Comparison of ENCODE assay signal across 26 mouse cellular contexts in genomic region chr14:118874786-118875415, GRCm38 (mm10). TPM values are rescaled to one million over a fixed set of nuclear protein-coding genes. Genes with fewer than 3 reads are reported as not detected.
DNase-seq lines count a peak whose midpoint lies in the region; ATAC-seq and TF ChIP-seq lines count a peak whose summit lies in the region.
"Had no signal": no experiment of that assay in that cellular context is flagged by ENCODE, and none has a peak within 500 bp of the region (broad histone marks: within the 10 kb centered on the region; RNA-seq: fewer than 3 reads in every experiment).

No protein-coding gene starts in this region.

- no peak overlapping the region for H3K9ac ChIP-seq in intestine, embryonic 15.5 days
- no peak overlapping the region for H3K9ac ChIP-seq in intestine, embryonic 16.5 days (ENCODE audit: low read depth, low read length)
- no peak overlapping the region for H3K9ac ChIP-seq in stomach, embryonic 15.5 days
- H3K9ac ChIP-seq in stomach, postnatal 0 days (ENCODE audit: low read length), result no peak overlapping the region
- H3K9ac ChIP-seq in kidney, postnatal 0 days (ENCODE audit: low read depth, low read length), result no peak overlapping the region
- no peak overlapping the region for H3K9ac ChIP-seq in forebrain, embryonic 16.5 days (replicated peaks; ENCODE audit: low read depth, low read length)
- H3K9ac ChIP-seq: embryonic facial prominence, embryonic 13.5 days; forebrain, embryonic 13.5 days; heart, embryonic 12.5 days; hindbrain, embryonic 12.5 days had no signal

- DNase-seq in stomach, postnatal 0 days (ENCODE audit: low spot score), result no peak
- no peak for DNase-seq in kidney, postnatal 0 days (ENCODE audit: low spot score)
- no peak for DNase-seq in urinary bladder, postnatal 36 days (ENCODE audit: low spot score in 2 of 2)
- DNase-seq: B cell, adult 2 months; cerebellum, adult 18-20 months; cerebellum, postnatal 14 days; gastrocnemius, postnatal 10 days; heart, postnatal 10 days; layer of hippocampus, adult 9-11 months; left cerebral cortex, postnatal 4 days; lung, postnatal 4 days; midbrain, embryonic 14.5 days; right cerebral cortex, postnatal 25 days; spleen, adult 18-20 months; thymus, postnatal 25 days had no signal

- no peak for TF ChIP-seq EP300 in stomach, postnatal 0 days (optimal IDR thresholded peaks at IDR 0.05)

- ATAC-seq in intestine, embryonic 15.5 days, result peak; percentile 36; the same call in 1 of the 2 replicates
- ATAC-seq in intestine, embryonic 16.5 days, result no peak
- ATAC-seq in stomach, embryonic 15.5 days (ENCODE audit: insufficient read depth, low FRiP score, low read depth), result 0 out of 2 replicates have a peak, but pooled peaks have one; percentile 43
- ATAC-seq in stomach, postnatal 0 days (ENCODE audit: low FRiP score, low TSS enrichment), result no peak
- ATAC-seq in kidney, postnatal 0 days (replicated peaks; ENCODE audit: low FRiP score, low read depth), result peak; percentile 63
- no peak for ATAC-seq in forebrain, embryonic 16.5 days
- ATAC-seq: forebrain, embryonic 13.5 days; Patski had no signal

- H3K4me3 ChIP-seq in intestine, embryonic 15.5 days (replicated peaks), result no peak overlapping the region
- no peak overlapping the region for H3K4me3 ChIP-seq in intestine, embryonic 16.5 days (ENCODE audit: low read length)
- no peak overlapping the region for H3K4me3 ChIP-seq in stomach, embryonic 15.5 days (replicated peaks)
- H3K4me3 ChIP-seq in stomach, postnatal 0 days (ENCODE audit: low read depth, low read length), result no peak overlapping the region
- no peak overlapping the region for H3K4me3 ChIP-seq in kidney, postnatal 0 days (replicated peaks; ENCODE audit: low read depth, low read length)
- no peak overlapping the region for H3K4me3 ChIP-seq in forebrain, embryonic 16.5 days (replicated peaks; ENCODE audit: low read length)
- H3K4me3 ChIP-seq: embryonic facial prominence, embryonic 13.5 days; forebrain, embryonic 13.5 days; heart, embryonic 12.5 days; hindbrain, embryonic 12.5 days; left cerebral cortex, adult 2 months had no signal

- no peaks in the 10 kb centered on the region for H3K9me3 ChIP-seq in intestine, embryonic 15.5 days
- no peaks in the 10 kb centered on the region for H3K9me3 ChIP-seq in intestine, embryonic 16.5 days (ENCODE audit: control insufficient read depth, low read length)
- H3K9me3 ChIP-seq in stomach, embryonic 15.5 days, result no peaks in the 10 kb centered on the region
- H3K9me3 ChIP-seq in stomach, postnatal 0 days (ENCODE audit: control insufficient read depth, low read length), result no peaks in the 10 kb centered on the region
- no peaks in the 10 kb centered on the region for H3K9me3 ChIP-seq in kidney, postnatal 0 days (replicated peaks; ENCODE audit: low read length)
- H3K9me3 ChIP-seq in forebrain, embryonic 16.5 days (ENCODE audit: control insufficient read depth, low read length), result no peaks in the 10 kb centered on the region
- H3K9me3 ChIP-seq: embryonic facial prominence, embryonic 13.5 days; forebrain, embryonic 13.5 days; heart, embryonic 12.5 days; hindbrain, embryonic 12.5 days had no signal

- H3K27me3 ChIP-seq in intestine, embryonic 15.5 days (replicated peaks), result no peaks in the 10 kb centered on the region
- no peaks in the 10 kb centered on the region for H3K27me3 ChIP-seq in intestine, embryonic 16.5 days (replicated peaks; ENCODE audit: control insufficient read depth, insufficient read depth, low read length)
- no peaks in the 10 kb centered on the region for H3K27me3 ChIP-seq in stomach, embryonic 15.5 days (replicated peaks)
- no peaks in the 10 kb centered on the region for H3K27me3 ChIP-seq in stomach, postnatal 0 days (ENCODE audit: control insufficient read depth, insufficient read depth, low read length)
- H3K27me3 ChIP-seq in kidney, postnatal 0 days (ENCODE audit: insufficient read depth, low read length), result no peaks in the 10 kb centered on the region
- H3K27me3 ChIP-seq in forebrain, embryonic 16.5 days (replicated peaks; ENCODE audit: control insufficient read depth, insufficient read depth, low read length), result no peaks in the 10 kb centered on the region
- H3K27me3 ChIP-seq: CH12.LX; embryonic facial prominence, embryonic 13.5 days; forebrain, embryonic 13.5 days; heart, embryonic 12.5 days; hindbrain, embryonic 12.5 days; Patski had no signal

- no peak overlapping the region for H3K27ac ChIP-seq in intestine, embryonic 15.5 days
- H3K27ac ChIP-seq in intestine, embryonic 16.5 days (ENCODE audit: low read length), result no peak overlapping the region
- no peak overlapping the region for H3K27ac ChIP-seq in stomach, embryonic 15.5 days
- no peak overlapping the region for H3K27ac ChIP-seq in stomach, postnatal 0 days (replicated peaks)
- 0 out of 2 replicates have a peak overlapping the region, but pooled peaks have one; percentile 25 for H3K27ac ChIP-seq in kidney, postnatal 0 days
- no peak overlapping the region for H3K27ac ChIP-seq in forebrain, embryonic 16.5 days (ENCODE audit: low read length)
- H3K27ac ChIP-seq: embryonic facial prominence, embryonic 13.5 days; forebrain, embryonic 13.5 days; hindbrain, embryonic 12.5 days; left cerebral cortex, adult 2 months had no signal

- no peak for TF ChIP-seq CTCF in stomach, postnatal 0 days (IDR thresholded peaks at IDR 0.05; ENCODE audit: low read depth)
- no peak for TF ChIP-seq CTCF in kidney, postnatal 0 days (IDR thresholded peaks at IDR 0.05; ENCODE audit: low read depth)

- 70% methylated on average over 10 of the region's 10 CpGs for WGBS in intestine, embryonic 15.5 days
- 73% methylated on average over 10 of the region's 10 CpGs for WGBS in intestine, embryonic 16.5 days
- 69% methylated on average over 10 of the region's 10 CpGs for WGBS in stomach, embryonic 15.5 days
- WGBS in stomach, postnatal 0 days, result 62% methylated on average over 10 of the region's 10 CpGs
- WGBS in kidney, postnatal 0 days, result 39% methylated on average over 10 of the region's 10 CpGs
- 85% methylated on average over 10 of the region's 10 CpGs for WGBS in forebrain, embryonic 16.5 days

- H3K36me3 ChIP-seq in intestine, embryonic 15.5 days, result peaks cover 4% of the 10 kb centered on the region; the same call in 1 of the 2 replicates
- H3K36me3 ChIP-seq in intestine, embryonic 16.5 days (ENCODE audit: control insufficient read depth, insufficient read depth, low read length), result peaks cover 3% of the 10 kb centered on the region; the same call in 1 of the 2 replicates
- H3K36me3 ChIP-seq in stomach, embryonic 15.5 days, result peaks cover 6% of the 10 kb centered on the region; the same call in 1 of the 2 replicates
- peaks cover 5% of the 10 kb centered on the region; the same call in 1 of the 2 replicates for H3K36me3 ChIP-seq in stomach, postnatal 0 days (ENCODE audit: control insufficient read depth, insufficient read depth, low read length)
- 0 out of 2 replicates have a peak, but pooled peaks cover 9% of the 10 kb centered on the region for H3K36me3 ChIP-seq in kidney, postnatal 0 days (ENCODE audit: insufficient read depth, low read length)
- peaks cover 31% of the 10 kb centered on the region for H3K36me3 ChIP-seq in forebrain, embryonic 16.5 days (ENCODE audit: control insufficient read depth, insufficient read depth)

- no peaks in the 10 kb centered on the region for H3K4me1 ChIP-seq in intestine, embryonic 15.5 days (replicated peaks)
- no peaks in the 10 kb centered on the region for H3K4me1 ChIP-seq in intestine, embryonic 16.5 days (ENCODE audit: control insufficient read depth, insufficient read depth, low read length)
- no peaks in the 10 kb centered on the region for H3K4me1 ChIP-seq in stomach, embryonic 15.5 days
- H3K4me1 ChIP-seq in stomach, postnatal 0 days (replicated peaks; ENCODE audit: control insufficient read depth, insufficient read depth), result no peaks in the 10 kb centered on the region
- no peaks in the 10 kb centered on the region for H3K4me1 ChIP-seq in kidney, postnatal 0 days (replicated peaks; ENCODE audit: insufficient read depth, low read length)
- H3K4me1 ChIP-seq in forebrain, embryonic 16.5 days (replicated peaks; ENCODE audit: control insufficient read depth, insufficient read depth, low read length), result no peaks in the 10 kb centered on the region
- H3K4me1 ChIP-seq: embryonic facial prominence, embryonic 13.5 days; forebrain, embryonic 13.5 days; heart, embryonic 12.5 days; hindbrain, embryonic 12.5 days had no signal

- no peak overlapping the region for H3K4me2 ChIP-seq in intestine, embryonic 15.5 days (replicated peaks)
- no peak overlapping the region for H3K4me2 ChIP-seq in intestine, embryonic 16.5 days (ENCODE audit: low read depth, low read length)
- no peak overlapping the region for H3K4me2 ChIP-seq in stomach, embryonic 15.5 days
- H3K4me2 ChIP-seq in stomach, postnatal 0 days (replicated peaks; ENCODE audit: low read depth), result no peak overlapping the region
- H3K4me2 ChIP-seq in kidney, postnatal 0 days (ENCODE audit: low read length), result no peak overlapping the region
- no peak overlapping the region for H3K4me2 ChIP-seq in forebrain, embryonic 16.5 days (ENCODE audit: low read length)
- H3K4me2 ChIP-seq: embryonic facial prominence, embryonic 13.5 days; forebrain, embryonic 13.5 days; heart, embryonic 12.5 days; hindbrain, embryonic 12.5 days had no signal

RNA-seq across cellular contexts. Expression of gene Dzip1, which starts 50.4 kb away (rescaled TPM):
- 10.2 and 10.9 TPM in 2 replicates for polyA plus RNA-seq in intestine, embryonic 15.5 days (2015; fragmentation: Nextera tagmentation; extraction: Ambion mirVana)
- 5.9 and 6.8 TPM in 2 replicates for polyA plus RNA-seq in intestine, embryonic 16.5 days (2015; fragmentation: Nextera tagmentation; extraction: Ambion mirVana)
- polyA plus RNA-seq in stomach, embryonic 15.5 days (2015; fragmentation: Nextera tagmentation; extraction: Ambion mirVana), result 13.3 and 13.5 TPM in 2 replicates
- polyA plus RNA-seq in stomach, postnatal 0 days (2015; fragmentation: Nextera tagmentation; extraction: Ambion mirVana), result 2.8 and 4.0 TPM in 2 replicates
- 10.3 and 10.7 TPM in 2 replicates for polyA plus RNA-seq in kidney, postnatal 0 days (2015; fragmentation: Nextera tagmentation; extraction: Ambion mirVana)
- 42.3 and 46.7 TPM in 2 replicates for polyA plus RNA-seq in forebrain, embryonic 16.5 days (2015; fragmentation: Nextera tagmentation; extraction: Ambion mirVana)

Comparison
In these comparisons a context has a peak if more than half of its experiments do, and no peak if none do; other contexts are left out.
1. ATAC-seq: peak in intestine, embryonic 15.5 days (single experiment), stomach, embryonic 15.5 days (single experiment) and kidney, postnatal 0 days (single experiment); none in intestine, embryonic 16.5 days (single experiment), stomach, postnatal 0 days (single experiment) and forebrain, embryonic 16.5 days (single experiment).